Mouse (Mus musculus) kidney, postnatal 0 days (tissue): ENCODE measurements at regions not wholly inside any gene's neighbourhood (a gene's known extent, or its start where the extent isn't known, plus 50 kb on each side); places are given as distances from the start of the nearest gene placed in this dataset.

Experiments
- ATAC-seq: fragments of 200-750 bp; cut with Nextera tagmentation; replicated peaks from 2 replicates; pipeline ENCODE4 v1.8.0; 2017; ENCODE audit warnings: low read depth, moderate number of reproducible peaks, moderate TSS enrichment, moderate library complexity; ENCODE audit not compliant: low FRiP score
- DNase-seq: peaks from one replicate; pipeline ENCODE4 v3.0.0-alpha.2; 2016; ENCODE audit warnings: low spot score
- H3K27ac ChIP-seq: fragments of 300-500 bp; sonication (generic); 2 replicates; pipeline ENCODE4 v1.5.1; 2014; ENCODE audit warnings: mild to moderate bottlenecking
- H3K27me3 ChIP-seq: fragments of 300-500 bp; sonication (generic); 2 replicates; pipeline ENCODE4 v1.6.1; 2014; ENCODE audit warnings: low read length, mixed read lengths; ENCODE audit not compliant: insufficient read depth
- H3K36me3 ChIP-seq: fragments of 300-500 bp; sonication (generic); 2 replicates; pipeline ENCODE4 v1.6.1; 2014; ENCODE audit warnings: low read length, mixed read lengths; ENCODE audit not compliant: insufficient read depth
- H3K4me1 ChIP-seq: fragments of 300-500 bp; sonication (generic); replicated peaks from 2 replicates; pipeline ENCODE4 v1.6.1; 2014; ENCODE audit warnings: antibody characterized with exemption, low read length, mixed read lengths; ENCODE audit not compliant: insufficient read depth
- H3K4me2 ChIP-seq: fragments of 300-500 bp; sonication (generic); 2 replicates; pipeline ENCODE4 v1.6.1; 2014; ENCODE audit warnings: mild to moderate bottlenecking, low read length, moderate library complexity, mixed read lengths
- H3K4me3 ChIP-seq: fragments of 300-500 bp; sonication (generic); replicated peaks from 2 replicates; pipeline ENCODE4 v1.5.1; 2014; ENCODE audit warnings: low read depth, low read length
- H3K9ac ChIP-seq: fragments of 300-500 bp; sonication (generic); 2 replicates; pipeline ENCODE4 v1.6.1; 2014; ENCODE audit warnings: low read depth, low read length
- H3K9me3 ChIP-seq: fragments of 300-500 bp; sonication (generic); replicated peaks from 2 replicates; pipeline ENCODE4 v1.6.1; 2016; ENCODE audit warnings: low read length, inconsistent platforms, mixed read lengths
- CTCF ChIP-seq: IDR thresholded peaks from 2 replicates; pipeline ENCODE4 v1.5.1; 2016; ENCODE audit warnings: antibody characterized with exemption, low read depth, mild to moderate bottlenecking, moderate library complexity
- WGBS: fragments of 180-500 bp; shearing (Covaris S2); extraction: QIAGEN DNeasy Blood & Tissue Kit; methylation state at CpG from one replicate; pipeline ENCODE4 v1.1.7; 2014; 5-methylcytosine and 5-hydroxymethylcytosine counted together

- no peaks in the 10 kb centered on the region for H3K9me3 ChIP-seq
- DNase-seq (no peak), ATAC-seq (no peak)
- H3K9ac ChIP-seq: no peak overlapping the region
- no peak for TF ChIP-seq CTCF
- no peak overlapping the region for H3K4me3 ChIP-seq
- H3K4me1 ChIP-seq: no peaks in the 10 kb centered on the region
- no peaks in the 10 kb centered on the region for H3K27me3 ChIP-seq
- no peak overlapping the region for H3K27ac ChIP-seq
- H3K36me3 ChIP-seq: no peaks in the 10 kb centered on the region
- no peak overlapping the region for H3K4me2 ChIP-seq
These were observed 127.8 kb downstream of the Anxa2 start for GRCm38 (mm10) chr9:69581236-69581635.

GRCm38 (mm10) chr9:69577661-69578405 lies 124.4 kb downstream of the Anxa2 start:
- ATAC-seq: no peak

GRCm38 (mm10) chr9:69575386-69575785 lies 122.0 kb downstream of the Anxa2 start:
- H3K27me3 ChIP-seq: no peaks in the 10 kb centered on the region
- no peaks in the 10 kb centered on the region for H3K4me1 ChIP-seq
- no peak overlapping the region for H3K4me2 ChIP-seq
- no peak for TF ChIP-seq CTCF
- no peaks in the 10 kb centered on the region for H3K36me3 ChIP-seq
- no peak overlapping the region for H3K9ac ChIP-seq
- 17% methylated on average over 14 of the region's 14 CpGs for WGBS
- H3K27ac ChIP-seq: no peak overlapping the region
- ATAC-seq (no peak), DNase-seq (no peak)
- no peaks in the 10 kb centered on the region for H3K9me3 ChIP-seq
- H3K4me3 ChIP-seq: no peak overlapping the region

More at GRCm38 (mm10) chr9:69577661-69578405, 124.4 kb downstream of the Anxa2 start:
- no peak overlapping the region for H3K4me3 ChIP-seq
- H3K27ac ChIP-seq: no peak overlapping the region
- H3K9me3 ChIP-seq: no peaks in the 10 kb centered on the region
- no peak overlapping the region for H3K9ac ChIP-seq
- H3K4me2 ChIP-seq: no peak overlapping the region
- no peaks in the 10 kb centered on the region for H3K4me1 ChIP-seq
- H3K27me3 ChIP-seq: no peaks in the 10 kb centered on the region
- DNase-seq: no peak
- WGBS: 95% methylated on average over 10 of the region's 10 CpGs
- no peak for TF ChIP-seq CTCF
- H3K36me3 ChIP-seq: no peaks in the 10 kb centered on the region

DNA sequence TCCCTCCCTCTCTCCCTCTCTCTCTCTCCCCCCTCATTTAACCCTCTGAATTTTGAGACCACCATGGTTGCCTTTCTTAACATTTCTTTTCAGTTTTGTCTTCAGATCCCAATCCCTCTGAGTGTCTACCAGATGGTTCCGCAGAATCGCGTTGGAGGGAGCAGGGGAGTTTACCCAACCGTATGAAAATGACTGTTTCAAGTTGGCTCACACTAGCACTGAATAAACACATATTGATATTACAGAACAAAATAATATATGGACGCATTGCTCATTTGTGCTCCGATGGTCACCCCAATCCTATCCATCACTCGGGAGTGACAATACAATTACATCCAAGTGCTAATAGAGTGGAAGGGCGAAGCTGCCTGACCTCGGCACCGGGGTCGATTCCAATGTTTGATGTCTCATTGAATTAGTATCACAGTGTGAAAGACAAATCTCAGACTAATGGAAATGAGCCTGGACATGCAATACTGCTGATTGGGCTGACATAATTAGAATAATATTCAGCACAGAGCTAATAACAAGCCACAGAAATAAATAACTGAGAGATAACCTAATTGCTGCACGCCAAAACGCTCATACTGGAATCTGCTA lies 115.3 kb downstream of the Anxa2 start:
- H3K4me1 ChIP-seq: peaks cover 3% of the 10 kb centered on the region; the same call in 1 of the 2 replicates
- H3K27me3 ChIP-seq: no peaks in the 10 kb centered on the region
- DNase-seq: peak; percentile 35
- no peak overlapping the region for H3K4me2 ChIP-seq
- no peak for TF ChIP-seq CTCF
- H3K9me3 ChIP-seq: no peaks in the 10 kb centered on the region
- ATAC-seq: no peak
- no peak overlapping the region for H3K4me3 ChIP-seq
- no peak overlapping the region for H3K27ac ChIP-seq
- WGBS: 30% methylated on average over 13 of the region's 13 CpGs
- H3K36me3 ChIP-seq: no peaks in the 10 kb centered on the region
- no peak overlapping the region for H3K9ac ChIP-seq

DNA sequence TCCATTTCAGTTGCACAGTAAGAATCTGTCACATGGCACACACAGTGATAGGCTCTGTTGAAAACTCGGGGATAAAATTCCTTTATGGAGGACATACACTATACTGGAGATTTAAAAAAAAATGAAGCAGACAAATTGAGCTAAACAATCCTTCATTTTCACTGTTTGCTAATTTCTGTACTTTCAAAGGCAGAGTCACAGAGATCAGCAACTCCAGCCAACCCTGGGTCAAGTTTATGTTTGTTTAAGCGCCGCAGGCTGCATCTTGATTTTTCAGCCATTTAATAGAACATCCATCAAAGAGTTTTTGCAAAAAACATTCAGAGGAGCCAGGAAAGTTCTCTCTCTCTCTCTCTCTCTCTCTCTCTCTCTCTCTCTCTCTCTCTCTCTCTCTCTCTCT lies 114.8 kb downstream of the Anxa2 start:
- H3K36me3 ChIP-seq: no peaks in the 10 kb centered on the region
- no peaks in the 10 kb centered on the region for H3K27me3 ChIP-seq
- H3K9me3 ChIP-seq: no peaks in the 10 kb centered on the region
- H3K27ac ChIP-seq: no peak overlapping the region
- WGBS: 18% methylated on average over 3 of the region's 3 CpGs
- TF ChIP-seq CTCF: no peak
- no peak overlapping the region for H3K9ac ChIP-seq
- H3K4me3 ChIP-seq: no peak overlapping the region
- no peak overlapping the region for H3K4me2 ChIP-seq
- DNase-seq (peak; percentile 53), ATAC-seq (no peak)
- H3K4me1 ChIP-seq: peaks cover 3% of the 10 kb centered on the region; the same call in 1 of the 2 replicates

- 14% methylated on average over 6 of the region's 6 CpGs for WGBS
- no peak for ATAC-seq
- no peak overlapping the region for H3K4me2 ChIP-seq
- DNase-seq: peak; percentile 36
- no peaks in the 10 kb centered on the region for H3K36me3 ChIP-seq
- no peak for TF ChIP-seq CTCF
- no peak overlapping the region for H3K9ac ChIP-seq
- no peaks in the 10 kb centered on the region for H3K27me3 ChIP-seq
- H3K4me1 ChIP-seq: peaks cover 3% of the 10 kb centered on the region; the same call in 1 of the 2 replicates
- H3K27ac ChIP-seq: no peak overlapping the region
- no peaks in the 10 kb centered on the region for H3K9me3 ChIP-seq
- H3K4me3 ChIP-seq: no peak overlapping the region
These were observed 113.6 kb downstream of the Anxa2 start for GRCm38 (mm10) chr9:69566996-69567395.
